Mouse (Mus musculus): ENCODE results near the gene Adgrg3. TPM values are rescaled to one million over a fixed set of nuclear protein-coding genes. Genes with fewer than 3 reads are reported as not detected.
"Not testable (repeated sequence)": the region's sequence is repeated elsewhere in the genome, so short reads cannot be mapped to it uniquely, and the experiment has no call there.

Adgrg3 gene
- total RNA-seq, 2 experiments from 2014 or later = 0.17 to 0.66 TPM

GRCm38 (mm10) chr8:95025421-95025820 lies 7.9 kb downstream of the Adgrg3 start:
- no peak for DNase-seq

- not testable (repeated sequence) for DNase-seq
These were observed 10.9 kb downstream of the Adgrg3 start for GRCm38 (mm10) chr8:95028391-95028790.

GRCm38 (mm10) chr8:95037106-95037925 lies 19.8 kb downstream of the Adgrg3 start:
- DNase-seq = peak; percentile 12 to 16

- DNase-seq = no peak
These were observed 24.6 kb downstream of the Adgrg3 start for GRCm38 (mm10) chr8:95041883-95042784.

GRCm38 (mm10) chr8:95044811-95045210 lies 27.3 kb downstream of the Adgrg3 start:
- no peak for DNase-seq

GRCm38 (mm10) chr8:95046982-95047381 lies 29.5 kb downstream of the Adgrg3 start:
- no peak for DNase-seq

- no peak for DNase-seq
These were observed 30.6 kb downstream of the Adgrg3 start for GRCm38 (mm10) chr8:95047884-95048680.

GRCm38 (mm10) chr8:95049636-95050035 lies 32.1 kb downstream of the Adgrg3 start:
- no peak for DNase-seq

- no peak for DNase-seq
These were observed 36.9 kb downstream of the Adgrg3 start for GRCm38 (mm10) chr8:95054438-95054837.

GRCm38 (mm10) chr8:95054927-95055510 lies 37.5 kb downstream of the Adgrg3 start, which contains the start of gene Drc7:
Gene Drc7 (plus strand): TSS chr8:95055103.
- DNase-seq = no peak

- DNase-seq = no peak
These were observed 38.9 kb downstream of the Adgrg3 start for GRCm38 (mm10) chr8:95056414-95056813.

- no peak for DNase-seq
These were observed 41.2 kb downstream of the Adgrg3 start for GRCm38 (mm10) chr8:95058661-95059060.

GRCm38 (mm10) chr8:95059812-95060533 lies 42.5 kb downstream of the Adgrg3 start:
- DNase-seq = no peak

GRCm38 (mm10) chr8:95064531-95064930 lies 47.0 kb downstream of the Adgrg3 start:
- DNase-seq = no peak

- no peak for DNase-seq
These were observed 50.1 kb downstream of the Adgrg3 start for GRCm38 (mm10) chr8:95067582-95067981.

- DNase-seq = no peak
These were observed 58.0 kb downstream of the Adgrg3 start for GRCm38 (mm10) chr8:95075504-95075903.

GRCm38 (mm10) chr8:95076151-95076550 lies 58.7 kb downstream of the Adgrg3 start:
- no peak for DNase-seq

GRCm38 (mm10) chr8:95078055-95078454 lies 60.6 kb downstream of the Adgrg3 start:
- no peak for DNase-seq

- DNase-seq = no peak
These were observed 61.8 kb downstream of the Adgrg3 start for GRCm38 (mm10) chr8:95079305-95079704.

- peak; percentile 99 for DNase-seq
These were observed 63.2 kb downstream of the Adgrg3 start, which contains the start of gene Katnb1 for GRCm38 (mm10) chr8:95080381-95081341. Gene Katnb1 (plus strand): TSS chr8:95081186.

Measured in layer of hippocampus, postnatal 36 days (tissue).